ENCODE assay signal across 8 mouse cellular contexts in the genomic region with DNA sequence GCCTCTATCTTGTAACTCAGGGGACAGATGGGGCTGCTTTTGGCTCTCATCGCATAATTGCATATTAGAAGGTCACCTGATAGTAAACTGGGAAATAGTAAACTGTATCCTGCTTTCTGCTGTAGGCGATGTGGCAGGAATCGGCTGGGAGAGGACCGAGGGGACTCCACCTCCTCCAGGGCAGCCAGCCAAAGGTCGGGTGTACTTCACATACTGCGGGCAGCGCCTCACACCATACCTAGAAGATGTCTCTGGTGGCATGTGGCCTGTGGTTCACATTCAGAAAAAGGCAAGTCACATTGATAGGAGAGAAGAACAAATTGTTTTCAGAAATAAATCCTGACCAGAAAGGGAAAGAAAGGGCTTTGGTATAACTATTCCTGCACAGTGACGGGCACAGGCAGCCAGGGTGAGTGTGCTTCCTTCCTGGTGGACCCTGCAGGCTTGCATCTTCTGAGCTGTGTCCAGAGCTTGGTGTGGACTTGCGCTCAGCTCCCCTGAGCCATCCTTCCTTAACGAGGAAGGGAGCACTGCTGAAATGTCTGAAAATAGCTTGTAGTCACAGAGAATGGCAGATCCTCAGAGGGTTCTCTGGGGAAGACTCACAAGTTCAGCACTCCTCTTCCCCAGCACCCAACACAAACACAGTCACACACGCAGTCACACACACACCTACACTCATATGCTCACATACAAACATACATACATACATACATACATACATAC. TPM values are rescaled to one million over a fixed set of nuclear protein-coding genes. Genes with fewer than 3 reads are reported as not detected.
DNase-seq lines count a peak whose midpoint lies in the region; ATAC-seq and TF ChIP-seq lines count a peak whose summit lies in the region.

No protein-coding gene starts in this region.

- TF ChIP-seq CTCF in cortical plate, adult 2 months (IDR thresholded peaks at IDR 0.05; ENCODE audit: extremely low read depth, insufficient read depth, low read length), result no peak
- no peak for TF ChIP-seq CTCF in midbrain, postnatal 0 days (IDR thresholded peaks at IDR 0.05)

- no peaks in the 10 kb centered on the region for H3K27me3 ChIP-seq in hindbrain, embryonic 12.5 days
- no peaks in the 10 kb centered on the region for H3K27me3 ChIP-seq in limb, embryonic 14.5 days (ENCODE audit: control insufficient read depth, insufficient read depth, low read length)
- H3K27me3 ChIP-seq in midbrain, postnatal 0 days (ENCODE audit: insufficient read depth, low read length), result no peaks in the 10 kb centered on the region

- H3K4me1 ChIP-seq in cortical plate, adult 2 months (ENCODE audit: control insufficient read depth, insufficient read depth, low read length), result peaks cover 3% of the 10 kb centered on the region
- no peaks in the 10 kb centered on the region for H3K4me1 ChIP-seq in hindbrain, embryonic 12.5 days
- H3K4me1 ChIP-seq in limb, embryonic 14.5 days (ENCODE audit: control insufficient read depth, insufficient read depth, low read length), result no peaks in the 10 kb centered on the region
- H3K4me1 ChIP-seq in midbrain, postnatal 0 days (ENCODE audit: insufficient read depth, low read length), result no peaks in the 10 kb centered on the region

- WGBS in hindbrain, embryonic 12.5 days, result 86% methylated on average over 11 of the region's 11 CpGs
- WGBS in limb, embryonic 14.5 days, result 81% methylated on average over 11 of the region's 11 CpGs
- WGBS in midbrain, postnatal 0 days, result 86% methylated on average over 11 of the region's 11 CpGs

- H3K4me3 ChIP-seq in cortical plate, adult 2 months (ENCODE audit: insufficient read depth, low read length), result peak overlapping the region; percentile 28
- H3K4me3 ChIP-seq in hindbrain, embryonic 12.5 days, result 0 out of 2 replicates have a peak overlapping the region, but pooled peaks have one; percentile 4
- H3K4me3 ChIP-seq in limb, embryonic 14.5 days (replicated peaks; ENCODE audit: low read length), result peak overlapping the region; percentile 19; the same call in 1 of the 2 replicates
- H3K4me3 ChIP-seq in midbrain, postnatal 0 days (ENCODE audit: low read depth, low read length), result 0 out of 2 replicates have a peak overlapping the region, but pooled peaks have one; percentile 5

- no peak for TF ChIP-seq POLR2A in cortical plate, adult 2 months (IDR thresholded peaks at IDR 0.05; ENCODE audit: extremely low read depth, insufficient read depth, low read length)
- TF ChIP-seq POLR2A in limb, embryonic 14.5 days (IDR thresholded peaks at IDR 0.05; ENCODE audit: borderline replicate concordance, extremely low read depth, insufficient read depth, insufficient read length), result no peak

- ATAC-seq in cerebellum, adult (ENCODE audit: insufficient number of reproducible peaks, low FRiP score, low TSS enrichment), result peak; percentile 29; the same call in 1 of the 2 replicates
- no peak for ATAC-seq in hindbrain, embryonic 12.5 days (ENCODE audit: low FRiP score)
- no peak for ATAC-seq in limb, embryonic 14.5 days (ENCODE audit: low FRiP score, low read depth)
- no peak for ATAC-seq in midbrain, postnatal 0 days (ENCODE audit: low FRiP score)

- H3K9ac ChIP-seq in hindbrain, embryonic 12.5 days, result no peak overlapping the region; the same call in 1 of the 2 replicates
- H3K9ac ChIP-seq in limb, embryonic 14.5 days (ENCODE audit: low read depth, low read length, severe bottlenecking), result peak overlapping the region; percentile 41
- H3K9ac ChIP-seq in midbrain, postnatal 0 days (replicated peaks; ENCODE audit: low read length, poor library complexity, severe bottlenecking), result 0 out of 2 replicates have a peak overlapping the region, but pooled peaks have one; percentile 24

- peak overlapping the region; percentile 61 for H3K27ac ChIP-seq in cortical plate, adult 2 months (ENCODE audit: insufficient read depth, low read length)
- no peak overlapping the region for H3K27ac ChIP-seq in hindbrain, embryonic 12.5 days
- no peak overlapping the region for H3K27ac ChIP-seq in limb, embryonic 14.5 days (replicated peaks; ENCODE audit: low read depth, low read length)
- 0 out of 2 replicates have a peak overlapping the region, but pooled peaks have one; percentile 32 for H3K27ac ChIP-seq in midbrain, postnatal 0 days (ENCODE audit: low read depth, low read length)

- no peak for DNase-seq in cerebellum, adult 9-10 months
- no peak for DNase-seq in limb, embryonic 14.5 days (ENCODE audit: low spot score)
- DNase-seq in midbrain, postnatal 0 days (ENCODE audit: low spot score), result no peak
- no peak for DNase-seq in spleen, postnatal 10 days (ENCODE audit: low spot score in 2 of 2)
- no peak for DNase-seq in left cerebral cortex, adult 11 months (ENCODE audit: low spot score)

- no peaks in the 10 kb centered on the region for H3K9me3 ChIP-seq in hindbrain, embryonic 12.5 days (replicated peaks)
- no peaks in the 10 kb centered on the region for H3K9me3 ChIP-seq in limb, embryonic 14.5 days (ENCODE audit: control insufficient read depth, low read length)
- no peaks in the 10 kb centered on the region for H3K9me3 ChIP-seq in midbrain, postnatal 0 days (ENCODE audit: low read length)

- peaks cover 85% of the 10 kb centered on the region for H3K36me3 ChIP-seq in hindbrain, embryonic 12.5 days
- peaks cover 84% of the 10 kb centered on the region for H3K36me3 ChIP-seq in limb, embryonic 14.5 days (ENCODE audit: control insufficient read depth, insufficient read depth, low read length)
- H3K36me3 ChIP-seq in midbrain, postnatal 0 days (ENCODE audit: insufficient read depth, low read length), result peaks cover 79% of the 10 kb centered on the region

- H3K4me2 ChIP-seq in hindbrain, embryonic 12.5 days (replicated peaks), result peak overlapping the region; percentile 21
- H3K4me2 ChIP-seq in limb, embryonic 14.5 days (replicated peaks; ENCODE audit: low read depth, low read length, severe bottlenecking), result peak overlapping the region; percentile 36
- no peak overlapping the region for H3K4me2 ChIP-seq in midbrain, postnatal 0 days (ENCODE audit: low read depth, low read length, poor library complexity, severe bottlenecking)

RNA-seq across cellular contexts. Expression of a gene that starts 55.9 kb away (rescaled TPM):
- 124 and 134 TPM in 2 replicates for polyA plus RNA-seq in cortical plate, adult 2 months (2012; rRNA removed)
- 115 and 116 TPM in 2 replicates for polyA plus RNA-seq in hindbrain, embryonic 12.5 days (2016; fragmentation: Nextera tagmentation; extraction: Ambion mirVana)
- 102 and 109 TPM in 2 replicates for polyA plus RNA-seq in limb, embryonic 14.5 days (2012; rRNA removed)
- 70.2 and 74.7 TPM in 2 replicates for polyA plus RNA-seq in limb, embryonic 14.5 days (2014; fragmentation: Nextera tagmentation; extraction: Ambion mirVana)
- 98.2 and 110 TPM in 2 replicates for total RNA-seq in midbrain, postnatal 0 days (2014; rRNA removed)
- 119 and 124 TPM in 2 replicates for polyA plus RNA-seq in midbrain, postnatal 0 days (2015; fragmentation: Nextera tagmentation; extraction: Ambion mirVana)

Comparison
In these comparisons a context has a peak if more than half of its experiments do, and no peak if none do; other contexts are left out.
1. H3K27ac ChIP-seq: peak in cortical plate, adult 2 months (single experiment) and midbrain, postnatal 0 days (single experiment); none in hindbrain, embryonic 12.5 days (single experiment) and limb, embryonic 14.5 days (single experiment).
2. Peak in every context shown above with its lines, with median percentiles within 50 percentile points of each other: H3K4me3 ChIP-seq.